Comparison of ENCODE assay signal across 8 mouse cellular contexts in genomic region chr2:113849141-113849540, GRCm38 (mm10). TPM values are rescaled to one million over a fixed set of nuclear protein-coding genes. Genes with fewer than 3 reads are reported as not detected.
DNase-seq lines count a peak whose midpoint lies in the region; ATAC-seq and TF ChIP-seq lines count a peak whose summit lies in the region.
"Had no signal": no experiment of that assay in that cellular context is flagged by ENCODE, and none has a peak within 500 bp of the region (broad histone marks: within the 10 kb centered on the region; RNA-seq: fewer than 3 reads in every experiment).

No protein-coding gene starts in this region.

- peak overlapping the region; percentile 98 for H3K4me3 ChIP-seq in megakaryocyte, embryonic 14.5 days (replicated peaks)
- peak overlapping the region; percentile 80 for H3K4me3 ChIP-seq in embryonic fibroblast, embryonic 13.5 days (ENCODE audit: insufficient read depth, low read length)
- peak overlapping the region; percentile 73 for H3K4me3 ChIP-seq in limb, embryonic 11.5 days (ENCODE audit: low read depth, low read length)
- peak overlapping the region; percentile 82; the same call in 1 of the 2 replicates for H3K4me3 ChIP-seq in olfactory bulb, adult 2 months (ENCODE audit: insufficient read depth, low read depth, low read length)

- H3K9ac ChIP-seq in limb, embryonic 11.5 days (ENCODE audit: low read length) = peak overlapping the region; percentile 49

- H3K4me1 ChIP-seq in megakaryocyte, embryonic 14.5 days = peaks cover 43% of the 10 kb centered on the region
- H3K4me1 ChIP-seq in embryonic fibroblast, embryonic 13.5 days (ENCODE audit: control insufficient read depth, insufficient read depth, low read length) = peaks cover 7% of the 10 kb centered on the region; the same call in 1 of the 2 replicates
- H3K4me1 ChIP-seq in limb, embryonic 11.5 days (ENCODE audit: control insufficient read depth, insufficient read depth, low read length) = peaks cover 8% of the 10 kb centered on the region
- H3K4me1 ChIP-seq in olfactory bulb, adult 2 months (ENCODE audit: control insufficient read depth, insufficient read depth, low read length) = peaks cover 7% of the 10 kb centered on the region

- TF ChIP-seq CTCF in embryonic fibroblast, embryonic 13.5 days (IDR thresholded peaks at IDR 0.05; ENCODE audit: borderline replicate concordance, insufficient read depth, low read length) = no peak
- TF ChIP-seq CTCF in olfactory bulb, adult 2 months (IDR thresholded peaks at IDR 0.05; ENCODE audit: insufficient read depth, low read depth, low read length) = no peak

- H3K4me2 ChIP-seq in limb, embryonic 11.5 days (ENCODE audit: low read depth, severe bottlenecking) = peak overlapping the region; percentile 48

- no peak for DNase-seq in limb, embryonic 11.5 days (ENCODE audit: low spot score)
- no peak for DNase-seq in layer of hippocampus, adult 9-11 months

- H3K36me3 ChIP-seq in megakaryocyte, embryonic 14.5 days (replicated peaks; ENCODE audit: low read length) = peaks cover 14% of the 10 kb centered on the region
- no peaks in the 10 kb centered on the region; the same call in 1 of the 2 replicates for H3K36me3 ChIP-seq in limb, embryonic 11.5 days (ENCODE audit: control insufficient read depth, insufficient read depth, low read length)

- H3K27ac ChIP-seq in embryonic fibroblast, embryonic 13.5 days (ENCODE audit: insufficient read depth, low read length) = peak overlapping the region; percentile 97; the same call in 1 of the 2 replicates
- H3K27ac ChIP-seq in limb, embryonic 11.5 days (replicated peaks; ENCODE audit: low read depth, low read length) = no peak overlapping the region
- H3K27ac ChIP-seq in olfactory bulb, adult 2 months (ENCODE audit: insufficient read depth, low read depth, low read length) = peak overlapping the region; percentile 84

- H3K27me3 ChIP-seq in megakaryocyte, embryonic 14.5 days (replicated peaks) = no peaks in the 10 kb centered on the region
- no peaks in the 10 kb centered on the region for H3K27me3 ChIP-seq in limb, embryonic 11.5 days (ENCODE audit: control insufficient read depth, insufficient read depth, low read length)

- WGBS in limb, embryonic 11.5 days = 1% methylated on average over 3 of the region's 3 CpGs
- 0% methylated on average over 3 of the region's 3 CpGs for WGBS in olfactory bulb, adult 2 months

- no peak for TF ChIP-seq POLR2A in embryonic fibroblast, embryonic 13.5 days (IDR thresholded peaks at IDR 0.05; ENCODE audit: low read depth, low read length)
- no peak for TF ChIP-seq POLR2A in olfactory bulb, adult 2 months (IDR thresholded peaks at IDR 0.05; ENCODE audit: insufficient read depth, low read depth, low read length)

- ATAC-seq in megakaryocyte, adult 5-6 weeks (ENCODE audit: poor library complexity, severe bottlenecking) = no peak
- peak; percentile 33; the same call in 1 of the 2 replicates for ATAC-seq in limb, embryonic 11.5 days (ENCODE audit: insufficient number of reproducible peaks, low FRiP score, low TSS enrichment, low read depth)
- no peak for ATAC-seq in granulocyte monocyte progenitor cell, adult 5-6 weeks (replicated peaks; ENCODE audit: poor library complexity, severe bottlenecking)

- H3K9me3 ChIP-seq in megakaryocyte, embryonic 14.5 days = no peaks in the 10 kb centered on the region
- H3K9me3 ChIP-seq in limb, embryonic 11.5 days (ENCODE audit: control insufficient read depth, low read length) = no peaks in the 10 kb centered on the region

RNA-seq across cellular contexts. Expression of gene Arhgap11a, which starts 0.7 kb away (rescaled TPM):
- 3.6 and 4.6 TPM in 2 replicates for polyA plus RNA-seq in megakaryocyte, embryonic 14.5 days (2012; ENCODE audit: insufficient read depth, low replicate concordance)
- 48.6 and 49.1 TPM in 2 replicates for total RNA-seq in megakaryocyte, adult 5-6 weeks (2015)
- 44.1 and 56.3 TPM in 2 replicates for total RNA-seq in megakaryocyte, adult 5-6 weeks (2017)
- polyA plus RNA-seq in embryonic fibroblast, embryonic 13.5 days (2011; ENCODE audit: insufficient read length, low read depth, missing spikeins) = 27.5 and 32.9 TPM in 2 replicates
- polyA plus RNA-seq in limb, embryonic 11.5 days (2014; fragmentation: Nextera tagmentation; extraction: Ambion mirVana) = 5.7 and 7.3 TPM in 2 replicates
- polyA plus RNA-seq in olfactory bulb, adult 2 months (2012; ENCODE audit: insufficient read depth, insufficient read length, low replicate concordance, missing spikeins) = not detected in 2 replicates
- total RNA-seq in granulocyte monocyte progenitor cell, adult 5-6 weeks (2014; fragmentation: Nextera tagmentation) = 38.8 and 47.1 TPM in 2 replicates
- total RNA-seq in granulocyte monocyte progenitor cell, adult 5-6 weeks (2017) = 43.6 and 46.7 TPM in 2 replicates

RNA-seq across cellular contexts. Expression of gene Scg5, which starts 20.2 kb away (rescaled TPM):
- polyA plus RNA-seq in megakaryocyte, embryonic 14.5 days (2012; ENCODE audit: insufficient read depth, low replicate concordance) = not detected in 2 replicates
- 0.82 and 1.1 TPM in 2 replicates for total RNA-seq in megakaryocyte, adult 5-6 weeks (2015)
- total RNA-seq in megakaryocyte, adult 5-6 weeks (2017) = not detected in 2 replicates
- 0.72 and 0.82 TPM in 2 replicates for polyA plus RNA-seq in embryonic fibroblast, embryonic 13.5 days (2011; ENCODE audit: insufficient read length, low read depth, missing spikeins)
- 0.57 and 1.5 TPM in 2 replicates for polyA plus RNA-seq in limb, embryonic 11.5 days (2014; fragmentation: Nextera tagmentation; extraction: Ambion mirVana)
- not detected in 2 replicates for polyA plus RNA-seq in olfactory bulb, adult 2 months (2012; ENCODE audit: insufficient read depth, insufficient read length, low replicate concordance, missing spikeins)
- 2.8 TPM in 1 of 2 replicates, not detected in the other for total RNA-seq in granulocyte monocyte progenitor cell, adult 5-6 weeks (2014; fragmentation: Nextera tagmentation)
- total RNA-seq in granulocyte monocyte progenitor cell, adult 5-6 weeks (2017) = 0.52 TPM in 1 of 2 replicates, not detected in the other
- total RNA-seq: hematopoietic stem cell, adult 5-6 weeks had no signal
